Mouse (Mus musculus) mouse embryonic stem cell (cell line): ENCODE data around the gene Klf13.

Experiments used
- in situ Hi-C, 2 experiments: fragments of 300-500 bp; cut with MboI; formaldehyde crosslinking; loops; 1 replicate in 1 of 2; 3 replicates in 1 of 2; pipeline ENCODE4 v1.14.3; 2019 to 2020; ENCODE audit warnings: low sequenced_read_pairs in 2 of 2, low pct_unique_long_range_greater_than_20kb in 1 of 2, mixed read lengths in 1 of 2; ENCODE audit not compliant: unreplicated experiment in 1 of 2

Klf13 gene

GRCm38 (mm10) chr7:63896968-63897468 is 41.7 kb downstream of the Klf13 start:
- in situ Hi-C loops: no loop called here

- in situ Hi-C loops: no loop called here
Measured at GRCm38 (mm10) chr7:63896276-63896967, 42.3 kb downstream of the Klf13 start.

- in situ Hi-C loops: no loop called here
Measured at GRCm38 (mm10) chr7:63895223-63895622, 43.5 kb downstream of the Klf13 start.

GRCm38 (mm10) chr7:63894662-63895061 is 44.1 kb downstream of the Klf13 start:
- in situ Hi-C loops: no loop called here

- in situ Hi-C loops: no loop called here
Measured at GRCm38 (mm10) chr7:63893729-63894128, 45.0 kb downstream of the Klf13 start.

GRCm38 (mm10) chr7:63893201-63893600 is 45.5 kb downstream of the Klf13 start:
- in situ Hi-C loops: no loop called here

- in situ Hi-C loops: no loop called here
Measured at GRCm38 (mm10) chr7:63891488-63892075, 47.1 kb downstream of the Klf13 start.

GRCm38 (mm10) chr7:63889116-63889975 is 49.4 kb downstream of the Klf13 start:
- in situ Hi-C loops: no loop called here

GRCm38 (mm10) chr7:63888674-63889073 is 50.0 kb downstream of the Klf13 start:
- in situ Hi-C loops: no loop called here

GRCm38 (mm10) chr7:63887602-63888123 is 51.1 kb downstream of the Klf13 start:
- in situ Hi-C loops: no loop called here

- in situ Hi-C loops: no loop called here
Measured at GRCm38 (mm10) chr7:63887034-63887551, 51.6 kb downstream of the Klf13 start.

GRCm38 (mm10) chr7:63885025-63885424 is 53.7 kb downstream of the Klf13 start:
- in situ Hi-C loops: no loop called here

- in situ Hi-C loops: no loop called here
Measured at GRCm38 (mm10) chr7:63882739-63883138, 56.0 kb downstream of the Klf13 start.

- in situ Hi-C loops: no loop called here
Measured at GRCm38 (mm10) chr7:63879583-63879982, 59.1 kb downstream of the Klf13 start.

- in situ Hi-C loops: no loop called here
Measured at GRCm38 (mm10) chr7:63877610-63878009, 61.1 kb downstream of the Klf13 start.

GRCm38 (mm10) chr7:63876640-63877039 is 62.1 kb downstream of the Klf13 start:
- in situ Hi-C loops: no loop called here

- in situ Hi-C loops: no loop called here
Measured at GRCm38 (mm10) chr7:63875686-63876085, 63.0 kb downstream of the Klf13 start.

- in situ Hi-C loops: loop anchor here in 1 of 2 experiments (25.0 kb wide), 1 partner anchor 288 kb away; the partner anchor contains the start of gene Trpm1
Measured at GRCm38 (mm10) chr7:63873880-63874279, 64.8 kb downstream of the Klf13 start.

- in situ Hi-C loops: loop anchor here in 1 of 2 experiments (25.0 kb wide), 1 partner anchor 291 kb away; the partner anchor contains the start of gene Trpm1
Measured at GRCm38 (mm10) chr7:63871698-63872097, 67.0 kb downstream of the Klf13 start.
